Mouse (Mus musculus): ENCODE measurements around the gene Cdkl1.

DNA sequence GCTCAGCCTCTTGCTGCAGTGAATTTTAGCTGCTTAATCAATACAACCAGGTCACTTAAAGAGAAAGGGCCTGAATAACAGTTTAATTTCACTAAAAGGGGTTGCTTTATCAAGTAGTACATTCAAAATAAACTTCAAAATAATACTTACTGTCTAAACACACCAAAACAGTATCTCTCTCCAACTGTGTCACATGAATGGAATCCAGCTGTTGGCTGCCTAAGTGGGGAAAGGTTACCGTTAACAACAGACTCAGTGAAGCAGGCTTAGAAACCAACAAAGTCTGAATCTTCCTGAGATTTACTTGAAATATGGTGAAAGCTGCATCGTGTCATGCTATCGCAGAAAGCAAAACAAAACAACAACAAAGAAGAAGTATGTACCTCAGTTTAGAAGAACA, 21.9 kb upstream of the Cdkl1 start:
- TF ChIP-seq CTCF (IDR thresholded peaks at IDR 0.05; ENCODE audit: low read depth) = no peak
- TF ChIP-seq EP300 (optimal IDR thresholded peaks at IDR 0.05) = no peak
